Mouse (Mus musculus) liver, embryonic 16.5 days (tissue): ENCODE data around the gene Rangap1. TPM values are rescaled to one million over a fixed set of nuclear protein-coding genes. Genes with fewer than 3 reads are reported as not detected.

Experiments used
- ATAC-seq: fragments of 200-750 bp; cut with Nextera tagmentation; 2 replicates; pipeline ENCODE4 v1.8.0; 2017; ENCODE audit warnings: low read depth, mild to moderate bottlenecking, moderate number of reproducible peaks, moderate library complexity
- H3K27ac ChIP-seq: fragments of 300-500 bp; sonication (generic); 2 replicates; pipeline ENCODE4 v1.5.1; 2014; ENCODE audit warnings: mild to moderate bottlenecking, low read length
- H3K27me3 ChIP-seq: fragments of 300-500 bp; sonication (generic); 2 replicates; pipeline ENCODE4 v1.6.1; 2014; ENCODE audit warnings: low read depth, low read length, mixed read lengths; ENCODE audit not compliant: control insufficient read depth, insufficient read depth
- H3K36me3 ChIP-seq: fragments of 300-500 bp; sonication (generic); 2 replicates; pipeline ENCODE4 v1.6.1; 2014; ENCODE audit warnings: mild to moderate bottlenecking; ENCODE audit not compliant: control insufficient read depth, insufficient read depth
- H3K4me1 ChIP-seq: fragments of 300-500 bp; sonication (generic); 2 replicates; pipeline ENCODE4 v1.6.1; 2014; ENCODE audit warnings: low read depth, low read length, mixed read lengths; ENCODE audit not compliant: control insufficient read depth
- H3K4me2 ChIP-seq: fragments of 300-500 bp; sonication (generic); 2 replicates; pipeline ENCODE4 v1.6.1; 2014; ENCODE audit warnings: low read depth, low read length, mixed read lengths
- H3K4me3 ChIP-seq: fragments of 300-500 bp; sonication (generic); 2 replicates; pipeline ENCODE4 v1.5.1; 2014; ENCODE audit warnings: low read depth, mild to moderate bottlenecking, low read length
- H3K9ac ChIP-seq: fragments of 300-500 bp; sonication (generic); 2 replicates; pipeline ENCODE4 v1.6.1; 2014; ENCODE audit warnings: low read depth, low read length
- H3K9me3 ChIP-seq: fragments of 300-500 bp; sonication (generic); replicated peaks from 2 replicates; pipeline ENCODE4 v1.6.1; 2016; ENCODE audit warnings: low read length; ENCODE audit not compliant: control insufficient read depth
- WGBS: fragments of 180-500 bp; shearing (Covaris S2); extraction: QIAGEN DNeasy Blood & Tissue Kit; methylation state at CpG from one replicate; pipeline ENCODE4 v1.1.7; 2014; ENCODE audit not compliant: insufficient replicate concordance; 5-methylcytosine and 5-hydroxymethylcytosine counted together
- polyA plus RNA-seq: library from polyadenylated mRNA; unstranded; fragments of >200 nt; fragmentation: Nextera tagmentation; extraction: Ambion mirVana; gene quantifications from 2 replicates; pipeline ENCODE4 v1.2.1, GENCODE M21; 2015

Gene Rangap1
- polyA plus RNA-seq, 1 experiment from 2014 or later: 63.6 TPM

GRCm38 (mm10) chr15:81694891-81695290 is 50.4 kb downstream of the Rangap1 start:
- Histone ChIP-seq H3K9ac (peak overlapping the region; percentile 55), H3K27ac (no peak overlapping the region), H3K36me3 (no peaks in the 10 kb centered on the region), H3K4me1 (peaks cover 7% of the 10 kb centered on the region; the same call in 1 of the 2 replicates), H3K27me3 (peaks cover 38% of the 10 kb centered on the region), H3K4me2 (peak overlapping the region; percentile 76), H3K9me3 (no peaks in the 10 kb centered on the region), H3K4me3 (peak overlapping the region; percentile 56)
- 46% methylated on average over 19 of the region's 19 CpGs for WGBS
- no peak for ATAC-seq

- Histone ChIP-seq H3K4me3 (peak overlapping the region; percentile 56), H3K4me2 (peak overlapping the region; percentile 76), H3K9ac (peak overlapping the region; percentile 55), H3K9me3 (no peaks in the 10 kb centered on the region), H3K36me3 (no peaks in the 10 kb centered on the region), H3K27ac (no peak overlapping the region), H3K4me1 (peaks cover 7% of the 10 kb centered on the region; the same call in 1 of the 2 replicates), H3K27me3 (peaks cover 38% of the 10 kb centered on the region)
- peak; percentile 71 for ATAC-seq
- WGBS: 1% methylated on average over 89 of the region's 107 CpGs
Measured at GRCm38 (mm10) chr15:81693967-81694881, 51.1 kb downstream of the Rangap1 start.

- H3K27ac ChIP-seq: no peak overlapping the region
- WGBS: 6% methylated on average over 41 of the region's 41 CpGs
- ATAC-seq: peak; percentile 12; the same call in 1 of the 2 replicates
- H3K27me3 ChIP-seq: peaks cover 38% of the 10 kb centered on the region
- peak overlapping the region; percentile 76 for H3K4me2 ChIP-seq
- no peaks in the 10 kb centered on the region for H3K36me3 ChIP-seq
- H3K4me3 ChIP-seq: peak overlapping the region; percentile 56
- H3K4me1 ChIP-seq: peaks cover 7% of the 10 kb centered on the region; the same call in 1 of the 2 replicates
- H3K9ac ChIP-seq: peak overlapping the region; percentile 31
- H3K9me3 ChIP-seq: no peaks in the 10 kb centered on the region
Measured at GRCm38 (mm10) chr15:81693366-81693966, 51.9 kb downstream of the Rangap1 start.

GRCm38 (mm10) chr15:81680301-81680805 is 65.0 kb downstream of the Rangap1 start:
- H3K36me3 ChIP-seq: peaks cover 3% of the 10 kb centered on the region; the same call in 1 of the 2 replicates
- no peak overlapping the region for H3K4me3 ChIP-seq
- no peak for ATAC-seq
- no peaks in the 10 kb centered on the region for H3K27me3 ChIP-seq
- H3K4me1 ChIP-seq: no peaks in the 10 kb centered on the region
- H3K9ac ChIP-seq: no peak overlapping the region
- H3K9me3 ChIP-seq: no peaks in the 10 kb centered on the region
- no peak overlapping the region for H3K27ac ChIP-seq
- WGBS: 85% methylated on average over 4 of the region's 4 CpGs
- H3K4me2 ChIP-seq: no peak overlapping the region

GRCm38 (mm10) chr15:81676637-81677036 is 68.7 kb downstream of the Rangap1 start:
- Histone ChIP-seq H3K27ac (no peak overlapping the region), H3K4me3 (no peak overlapping the region), H3K4me2 (no peak overlapping the region), H3K27me3 (no peaks in the 10 kb centered on the region), H3K9ac (no peak overlapping the region), H3K36me3 (no peaks in the 10 kb centered on the region; the same call in 1 of the 2 replicates), H3K9me3 (no peaks in the 10 kb centered on the region), H3K4me1 (no peaks in the 10 kb centered on the region)
- WGBS: 65% methylated on average over 3 of the region's 3 CpGs
- no peak for ATAC-seq

- no peak for ATAC-seq
- peaks cover 13% of the 10 kb centered on the region; the same call in 1 of the 2 replicates for H3K36me3 ChIP-seq
- 69% methylated on average over 4 of the region's 4 CpGs for WGBS
Measured at GRCm38 (mm10) chr15:81670231-81670640, 75.1 kb downstream of the Rangap1 start.

GRCm38 (mm10) chr15:81666957-81667356 is 78.4 kb downstream of the Rangap1 start:
- Histone ChIP-seq H3K9me3 (no peaks in the 10 kb centered on the region), H3K4me1 (peaks cover 5% of the 10 kb centered on the region), H3K27ac (no peak overlapping the region), H3K36me3 (peaks cover 13% of the 10 kb centered on the region; the same call in 1 of the 2 replicates), H3K4me3 (no peak overlapping the region), H3K4me2 (no peak overlapping the region), H3K9ac (no peak overlapping the region), H3K27me3 (no peaks in the 10 kb centered on the region)
- 82% methylated on average over 10 of the region's 10 CpGs for WGBS
- ATAC-seq: no peak

More at GRCm38 (mm10) chr15:81670231-81670640, 75.1 kb downstream of the Rangap1 start:
- no peak overlapping the region for H3K4me2 ChIP-seq
- no peaks in the 10 kb centered on the region for H3K4me1 ChIP-seq
- no peak overlapping the region for H3K27ac ChIP-seq
- no peaks in the 10 kb centered on the region for H3K9me3 ChIP-seq
- no peak overlapping the region for H3K4me3 ChIP-seq
- H3K27me3 ChIP-seq: no peaks in the 10 kb centered on the region
- H3K9ac ChIP-seq: no peak overlapping the region

GRCm38 (mm10) chr15:81663697-81664561 is 81.4 kb downstream of the Rangap1 start, which contains the start of gene L3mbtl2:
TSS of gene L3mbtl2 (plus strand) at chr15:81663889.
- H3K27me3 ChIP-seq: no peaks in the 10 kb centered on the region
- peak within 1 kb of the TSS; percentile 80 for H3K27ac ChIP-seq
- no peaks in the 10 kb centered on the region for H3K9me3 ChIP-seq
- peak; percentile 100 for ATAC-seq
- peak within 1 kb of the TSS; percentile 98 for H3K4me2 ChIP-seq
- peak within 1 kb of the TSS; percentile 81 for H3K9ac ChIP-seq
- peaks cover 5% of the 10 kb centered on the region for H3K4me1 ChIP-seq
- under 1% methylated on average over 55 of the region's 55 CpGs for WGBS
- H3K36me3 ChIP-seq: peaks cover 3% of the 10 kb centered on the region; the same call in 1 of the 2 replicates
- H3K4me3 ChIP-seq: peak within 1 kb of the TSS; percentile 93
